Mouse (Mus musculus) neural tube, embryonic 14.5 days (tissue): ENCODE measurements at regions not wholly inside any gene's neighbourhood (a gene's known extent, or its start where the extent isn't known, plus 50 kb on each side); places are given as distances from the start of the nearest gene placed in this dataset.

Experiments used
- ATAC-seq: fragments of 200-750 bp; cut with Nextera tagmentation; 2 replicates; pipeline ENCODE4 v1.8.0; 2017; ENCODE audit warnings: low read depth, mild to moderate bottlenecking, moderate TSS enrichment, moderate library complexity
- H3K27ac ChIP-seq: fragments of 300-500 bp; sonication (generic); 2 replicates; pipeline ENCODE4 v1.5.1; 2014; ENCODE audit warnings: low read depth, mild to moderate bottlenecking, control low read depth, low read length, moderate library complexity, mixed read lengths
- H3K27me3 ChIP-seq: fragments of 300-500 bp; sonication (generic); 2 replicates; pipeline ENCODE4 v1.6.1; 2014; ENCODE audit warnings: low read length; ENCODE audit not compliant: control insufficient read depth, insufficient read depth
- H3K36me3 ChIP-seq: fragments of 300-500 bp; sonication (generic); 2 replicates; pipeline ENCODE4 v1.6.1; 2014; ENCODE audit warnings: low read length, mixed read lengths; ENCODE audit not compliant: control insufficient read depth, insufficient read depth
- H3K4me1 ChIP-seq: fragments of 300-500 bp; sonication (generic); 2 replicates; pipeline ENCODE4 v1.6.1; 2014; ENCODE audit warnings: low read length; ENCODE audit not compliant: control insufficient read depth, insufficient read depth
- H3K4me2 ChIP-seq: fragments of 300-500 bp; sonication (generic); 2 replicates; pipeline ENCODE4 v1.6.1; 2014; ENCODE audit warnings: mild to moderate bottlenecking, low read depth, low read length, control low read depth
- H3K4me3 ChIP-seq: fragments of 300-500 bp; sonication (generic); 2 replicates; pipeline ENCODE4 v1.5.1; 2014; ENCODE audit warnings: low read depth, low read length, control low read depth, mixed read lengths
- H3K9ac ChIP-seq: fragments of 300-500 bp; sonication (generic); replicated peaks from 2 replicates; pipeline ENCODE4 v1.6.1; 2014; ENCODE audit warnings: low read depth, mild to moderate bottlenecking, control low read depth, low read length, mixed read lengths
- H3K9me3 ChIP-seq: fragments of 300-500 bp; sonication (generic); 2 replicates; pipeline ENCODE4 v1.6.1; 2016; ENCODE audit warnings: low read length; ENCODE audit not compliant: control insufficient read depth
- WGBS: fragments of 180-500 bp; shearing (Covaris S2); extraction: QIAGEN DNeasy Blood & Tissue Kit; methylation state at CpG from one replicate; pipeline ENCODE4 v1.1.7; 2014; 5-methylcytosine and 5-hydroxymethylcytosine counted together

- Histone ChIP-seq H3K27ac (no peak overlapping the region), H3K4me1 (no peaks in the 10 kb centered on the region), H3K27me3 (no peaks in the 10 kb centered on the region), H3K4me2 (no peak overlapping the region), H3K36me3 (no peaks in the 10 kb centered on the region), H3K9ac (no peak overlapping the region), H3K4me3 (no peak overlapping the region), H3K9me3 (no peaks in the 10 kb centered on the region)
- 64% methylated on average over 1 of the region's 1 CpGs for WGBS
- ATAC-seq, result peak; percentile 69; the same call in 1 of the 2 replicates
Observed at GRCm38 (mm10) chr5:62997464-62997863, 183.8 kb downstream of the Dthd1 start.

GRCm38 (mm10) chr5:63034446-63034845, 220.8 kb downstream of the Dthd1 start:
- ATAC-seq, result no peak
- 84% methylated on average over 2 of the region's 2 CpGs for WGBS
- Histone ChIP-seq H3K36me3 (no peaks in the 10 kb centered on the region), H3K27ac (no peak overlapping the region), H3K9ac (no peak overlapping the region), H3K4me3 (no peak overlapping the region), H3K4me1 (no peaks in the 10 kb centered on the region), H3K9me3 (no peaks in the 10 kb centered on the region), H3K4me2 (no peak overlapping the region), H3K27me3 (no peaks in the 10 kb centered on the region)

GRCm38 (mm10) chr5:63045751-63046150, 232.1 kb downstream of the Dthd1 start:
- Histone ChIP-seq H3K27ac (no peak overlapping the region), H3K4me3 (no peak overlapping the region), H3K4me2 (no peak overlapping the region), H3K36me3 (no peaks in the 10 kb centered on the region), H3K4me1 (no peaks in the 10 kb centered on the region), H3K9ac (no peak overlapping the region), H3K27me3 (no peaks in the 10 kb centered on the region), H3K9me3 (no peaks in the 10 kb centered on the region)
- ATAC-seq, result no peak
- WGBS, result 84% methylated on average over 2 of the region's 2 CpGs

- Histone ChIP-seq H3K4me1 (no peaks in the 10 kb centered on the region), H3K27ac (no peak overlapping the region), H3K4me3 (no peak overlapping the region), H3K27me3 (no peaks in the 10 kb centered on the region), H3K9me3 (no peaks in the 10 kb centered on the region), H3K4me2 (no peak overlapping the region), H3K9ac (no peak overlapping the region), H3K36me3 (no peaks in the 10 kb centered on the region)
- WGBS, result 35% methylated on average over 2 of the region's 2 CpGs
- no peak for ATAC-seq
Observed at GRCm38 (mm10) chr5:63063301-63063700, 249.7 kb downstream of the Dthd1 start.

GRCm38 (mm10) chr5:63066872-63067271, 253.2 kb downstream of the Dthd1 start:
- WGBS, result 56% methylated on average over 1 of the region's 1 CpGs
- Histone ChIP-seq H3K27me3 (no peaks in the 10 kb centered on the region), H3K36me3 (no peaks in the 10 kb centered on the region), H3K27ac (no peak overlapping the region), H3K9me3 (no peaks in the 10 kb centered on the region), H3K4me3 (no peak overlapping the region), H3K4me2 (no peak overlapping the region), H3K9ac (no peak overlapping the region), H3K4me1 (no peaks in the 10 kb centered on the region)
- ATAC-seq, result no peak

GRCm38 (mm10) chr5:63098129-63098528, 284.5 kb downstream of the Dthd1 start:
- no peaks in the 10 kb centered on the region for H3K4me1 ChIP-seq
- H3K9ac ChIP-seq, result no peak overlapping the region
- H3K27ac ChIP-seq, result no peak overlapping the region
- H3K36me3 ChIP-seq, result no peaks in the 10 kb centered on the region
- H3K27me3 ChIP-seq, result no peaks in the 10 kb centered on the region
- no peak for ATAC-seq
- no peak overlapping the region for H3K4me3 ChIP-seq
- no peaks in the 10 kb centered on the region for H3K9me3 ChIP-seq
- H3K4me2 ChIP-seq, result no peak overlapping the region
- 56% methylated on average over 1 of the region's 1 CpGs for WGBS

- no peaks in the 10 kb centered on the region for H3K9me3 ChIP-seq
- H3K4me1 ChIP-seq, result no peaks in the 10 kb centered on the region
- no peak overlapping the region for H3K4me3 ChIP-seq
- H3K27me3 ChIP-seq, result no peaks in the 10 kb centered on the region
- ATAC-seq, result no peak
- no peak overlapping the region for H3K9ac ChIP-seq
- no peak overlapping the region for H3K4me2 ChIP-seq
- H3K36me3 ChIP-seq, result no peaks in the 10 kb centered on the region
- H3K27ac ChIP-seq, result no peak overlapping the region
Observed at GRCm38 (mm10) chr5:63132552-63132951, 318.9 kb downstream of the Dthd1 start.

GRCm38 (mm10) chr5:63137957-63138356, 324.3 kb downstream of the Dthd1 start:
- no peak overlapping the region for H3K9ac ChIP-seq
- H3K4me3 ChIP-seq, result no peak overlapping the region
- no peak for ATAC-seq
- no peaks in the 10 kb centered on the region for H3K27me3 ChIP-seq
- H3K9me3 ChIP-seq, result no peaks in the 10 kb centered on the region
- no peaks in the 10 kb centered on the region for H3K36me3 ChIP-seq
- H3K27ac ChIP-seq, result no peak overlapping the region
- no peaks in the 10 kb centered on the region for H3K4me1 ChIP-seq
- no peak overlapping the region for H3K4me2 ChIP-seq

GRCm38 (mm10) chr5:63169687-63170086, 356.1 kb downstream of the Dthd1 start:
- 0 out of 2 replicates have a peak, but pooled peaks have one; percentile 31 for ATAC-seq
- H3K4me2 ChIP-seq, result no peak overlapping the region
- no peak overlapping the region for H3K4me3 ChIP-seq
- H3K36me3 ChIP-seq, result no peaks in the 10 kb centered on the region
- no peak overlapping the region for H3K9ac ChIP-seq
- 61% methylated on average over 2 of the region's 2 CpGs for WGBS
- H3K4me1 ChIP-seq, result no peaks in the 10 kb centered on the region
- no peaks in the 10 kb centered on the region for H3K27me3 ChIP-seq
- H3K27ac ChIP-seq, result no peak overlapping the region
- H3K9me3 ChIP-seq, result no peaks in the 10 kb centered on the region

GRCm38 (mm10) chr5:63170493-63170892, 356.9 kb downstream of the Dthd1 start:
- Histone ChIP-seq H3K4me2 (no peak overlapping the region), H3K4me3 (no peak overlapping the region), H3K36me3 (no peaks in the 10 kb centered on the region), H3K27ac (no peak overlapping the region), H3K9me3 (no peaks in the 10 kb centered on the region), H3K9ac (no peak overlapping the region), H3K27me3 (no peaks in the 10 kb centered on the region), H3K4me1 (no peaks in the 10 kb centered on the region)
- 92% methylated on average over 3 of the region's 3 CpGs for WGBS
- ATAC-seq, result no peak
